Mouse (Mus musculus) lung, embryonic 16.5 days (tissue): Measurements from ENCODE around the gene Mgat5. TPM values are rescaled to one million over a fixed set of nuclear protein-coding genes. Genes with fewer than 3 reads are reported as not detected.

Experiments
- ATAC-seq: fragments of 200-750 bp; cut with Nextera tagmentation; 2 replicates; pipeline ENCODE4 v1.8.0; 2017; ENCODE audit warnings: low read depth, mild to moderate bottlenecking, moderate library complexity
- H3K27ac ChIP-seq: fragments of 300-500 bp; sonication (generic); 2 replicates; pipeline ENCODE4 v1.5.1; 2014; ENCODE audit warnings: mild to moderate bottlenecking, control low read depth, low read length
- H3K27me3 ChIP-seq: fragments of 300-500 bp; sonication (generic); 2 replicates; pipeline ENCODE4 v1.6.1; 2014; ENCODE audit warnings: low read depth, low read length, mixed read lengths; ENCODE audit not compliant: control insufficient read depth, insufficient read depth
- H3K36me3 ChIP-seq: fragments of 300-500 bp; sonication (generic); 2 replicates; pipeline ENCODE4 v1.6.1; 2014; ENCODE audit warnings: low read length; ENCODE audit not compliant: control insufficient read depth, insufficient read depth
- H3K4me1 ChIP-seq: fragments of 300-500 bp; sonication (generic); replicated peaks from 2 replicates; pipeline ENCODE4 v1.6.1; 2014; ENCODE audit warnings: low read length, mixed read lengths; ENCODE audit not compliant: control insufficient read depth, insufficient read depth
- H3K4me2 ChIP-seq: fragments of 300-500 bp; sonication (generic); 2 replicates; pipeline ENCODE4 v1.6.1; 2014; ENCODE audit warnings: low read depth, low read length, control low read depth
- H3K4me3 ChIP-seq: fragments of 300-500 bp; sonication (generic); 2 replicates; pipeline ENCODE4 v1.5.1; 2014; ENCODE audit warnings: mild to moderate bottlenecking, low read length, control low read depth
- H3K9ac ChIP-seq: fragments of 300-500 bp; sonication (generic); 2 replicates; pipeline ENCODE4 v1.6.1; 2014; ENCODE audit warnings: low read length, control low read depth
- H3K9me3 ChIP-seq: fragments of 300-500 bp; sonication (generic); 2 replicates; pipeline ENCODE4 v1.6.1; 2016; ENCODE audit warnings: low read length; ENCODE audit not compliant: control insufficient read depth
- WGBS: fragments of 180-500 bp; shearing (Covaris S2); extraction: QIAGEN DNeasy Blood & Tissue Kit; methylation state at CpG from one replicate; pipeline ENCODE4 v1.1.7; 2014; 5-methylcytosine and 5-hydroxymethylcytosine counted together
- polyA plus RNA-seq: library from polyadenylated mRNA; unstranded; fragments of >200 nt; fragmentation: Nextera tagmentation; extraction: Ambion mirVana; gene quantifications from 2 replicates; pipeline ENCODE4 v1.2.1, GENCODE M21; 2015

Mgat5 gene
- polyA plus RNA-seq, 1 experiment from 2014 or later: 4.1 TPM

- Histone ChIP-seq H3K4me3 (no peak overlapping the region), H3K9ac (no peak overlapping the region), H3K36me3 (no peaks in the 10 kb centered on the region), H3K4me2 (no peak overlapping the region), H3K27ac (no peak overlapping the region), H3K4me1 (no peaks in the 10 kb centered on the region), H3K27me3 (no peaks in the 10 kb centered on the region), H3K9me3 (no peaks in the 10 kb centered on the region)
- no peak for ATAC-seq
- 79% methylated on average over 6 of the region's 6 CpGs for WGBS
Measured at GRCm38 (mm10) chr1:127192396-127192795, 12.4 kb upstream of the Mgat5 start.

DNA sequence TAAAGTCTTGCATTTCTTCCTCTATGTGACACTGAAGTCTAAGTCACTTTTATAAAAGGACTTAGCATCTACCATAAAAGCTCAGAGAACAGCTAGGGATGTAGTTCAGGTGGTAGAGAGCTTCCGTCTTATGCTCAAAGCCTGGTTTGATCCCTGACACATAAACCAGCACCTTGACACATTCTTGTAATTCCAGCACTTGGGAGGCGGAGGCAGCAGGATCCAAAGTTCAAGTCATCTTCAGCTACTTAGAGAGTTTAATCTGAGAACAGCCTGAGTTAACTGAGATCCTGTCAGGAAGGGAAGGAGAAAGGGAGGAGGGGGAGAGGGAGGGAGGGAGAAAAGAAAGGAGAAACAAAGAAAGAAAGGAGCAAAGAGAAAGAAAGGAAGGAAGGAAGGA is 5.6 kb upstream of the Mgat5 start:
- H3K9ac ChIP-seq: no peak overlapping the region
- H3K27me3 ChIP-seq: no peaks in the 10 kb centered on the region
- no peak overlapping the region for H3K4me2 ChIP-seq
- ATAC-seq: no peak
- H3K36me3 ChIP-seq: no peaks in the 10 kb centered on the region
- H3K27ac ChIP-seq: no peak overlapping the region
- peaks cover 6% of the 10 kb centered on the region for H3K4me1 ChIP-seq
- 48% methylated on average over 2 of the region's 2 CpGs for WGBS
- no peak overlapping the region for H3K4me3 ChIP-seq
- no peaks in the 10 kb centered on the region for H3K9me3 ChIP-seq

DNA sequence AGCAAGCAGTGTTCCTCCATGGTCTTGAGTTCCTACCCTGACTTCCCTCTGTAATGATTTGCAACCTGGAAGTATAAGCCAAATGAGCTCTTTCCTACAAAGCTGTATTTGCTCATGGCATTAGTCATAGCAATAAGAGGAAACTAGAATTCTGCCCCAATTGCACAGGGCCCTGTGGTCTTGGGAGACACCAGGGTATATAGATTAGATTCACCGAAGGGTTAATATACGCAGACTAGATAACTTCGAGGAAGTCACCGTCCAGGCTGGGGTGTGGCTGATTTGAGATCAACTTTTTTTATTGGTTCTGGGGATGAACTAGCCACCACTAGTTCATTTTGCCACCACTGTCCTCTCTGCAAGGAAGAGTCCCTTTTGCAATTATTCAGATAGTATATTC is 2.5 kb upstream of the Mgat5 start:
- no peak for ATAC-seq
- Histone ChIP-seq H3K4me1 (peaks cover 13% of the 10 kb centered on the region), H3K27ac (no peak overlapping the region), H3K27me3 (no peaks in the 10 kb centered on the region), H3K4me3 (no peak overlapping the region), H3K9me3 (no peaks in the 10 kb centered on the region), H3K36me3 (no peaks in the 10 kb centered on the region), H3K4me2 (no peak overlapping the region), H3K9ac (no peak overlapping the region)
- WGBS: 50% methylated on average over 4 of the region's 4 CpGs

DNA sequence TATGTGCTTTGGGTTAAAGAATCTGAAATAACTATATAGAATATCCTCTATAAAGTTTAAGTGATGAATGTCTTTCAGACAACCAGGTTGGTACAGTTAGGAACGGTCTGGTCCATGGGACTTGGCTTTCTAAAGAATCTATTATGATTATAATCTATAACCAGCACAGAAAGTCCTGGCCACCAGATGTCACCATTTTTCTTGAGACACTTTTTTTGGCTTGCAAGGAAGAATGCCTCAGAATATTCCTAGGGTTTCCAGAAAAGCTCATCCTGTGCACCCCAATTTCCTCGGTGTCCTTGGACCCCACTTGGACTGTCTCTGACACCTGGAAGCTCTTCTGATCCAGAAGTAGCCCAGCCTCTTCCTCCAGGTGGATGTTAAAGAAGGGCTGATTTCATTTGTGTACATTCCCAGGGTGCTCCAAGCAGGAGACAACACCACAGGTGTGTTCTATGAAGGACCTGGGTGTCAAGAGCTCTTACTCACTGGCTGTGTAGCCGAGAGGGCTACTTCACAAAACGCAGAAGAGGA is 1.5 kb upstream of the Mgat5 start:
- H3K9me3 ChIP-seq: no peaks in the 10 kb centered on the region
- WGBS: 33% methylated on average over 4 of the region's 4 CpGs

DNA sequence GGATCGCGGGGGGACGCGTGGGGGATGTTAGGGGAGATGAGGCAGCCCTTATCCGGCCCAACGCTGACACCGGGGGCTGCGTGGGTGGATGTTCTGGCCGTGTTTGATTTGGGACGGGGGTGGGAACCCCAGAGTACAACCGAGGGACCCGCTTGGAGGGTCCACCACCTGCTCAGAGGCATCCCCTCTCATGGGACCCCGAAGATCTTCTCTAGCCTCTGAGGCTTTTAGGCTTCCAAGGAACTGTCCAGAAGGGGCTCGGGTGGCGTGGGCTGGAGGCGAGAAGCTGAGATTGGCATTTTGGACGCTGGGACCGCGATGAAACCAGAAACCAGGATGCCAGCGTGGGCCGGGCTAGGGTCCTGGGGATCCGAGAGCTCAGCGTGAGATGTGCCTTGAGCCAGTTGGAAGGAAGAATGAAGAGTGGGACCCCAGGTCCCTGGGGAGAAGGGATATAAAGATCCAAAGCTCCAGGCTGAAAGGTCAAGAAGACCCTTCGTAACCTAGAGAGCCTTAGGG is 745 bp downstream of the Mgat5 start:
- Histone ChIP-seq H3K4me1 (peaks cover 13% of the 10 kb centered on the region), H3K36me3 (no peaks in the 10 kb centered on the region), H3K27ac (peak overlapping the region; percentile 94), H3K4me2 (peak overlapping the region; percentile 98), H3K4me3 (peak overlapping the region; percentile 90), H3K9ac (peak overlapping the region; percentile 84), H3K9me3 (no peaks in the 10 kb centered on the region), H3K27me3 (no peaks in the 10 kb centered on the region)
- 0% methylated on average over 24 of the region's 24 CpGs for WGBS
- peak; percentile 7; the same call in 1 of the 2 replicates for ATAC-seq

More for the DNA sequence above, 1.5 kb upstream of the Mgat5 start:
- no peak overlapping the region for H3K27ac ChIP-seq
- ATAC-seq: no peak
- H3K36me3 ChIP-seq: no peaks in the 10 kb centered on the region
- no peak overlapping the region for H3K9ac ChIP-seq
- no peak overlapping the region for H3K4me3 ChIP-seq
- no peak overlapping the region; the same call in 1 of the 2 replicates for H3K4me2 ChIP-seq
- no peaks in the 10 kb centered on the region for H3K27me3 ChIP-seq
- peaks cover 13% of the 10 kb centered on the region for H3K4me1 ChIP-seq

DNA sequence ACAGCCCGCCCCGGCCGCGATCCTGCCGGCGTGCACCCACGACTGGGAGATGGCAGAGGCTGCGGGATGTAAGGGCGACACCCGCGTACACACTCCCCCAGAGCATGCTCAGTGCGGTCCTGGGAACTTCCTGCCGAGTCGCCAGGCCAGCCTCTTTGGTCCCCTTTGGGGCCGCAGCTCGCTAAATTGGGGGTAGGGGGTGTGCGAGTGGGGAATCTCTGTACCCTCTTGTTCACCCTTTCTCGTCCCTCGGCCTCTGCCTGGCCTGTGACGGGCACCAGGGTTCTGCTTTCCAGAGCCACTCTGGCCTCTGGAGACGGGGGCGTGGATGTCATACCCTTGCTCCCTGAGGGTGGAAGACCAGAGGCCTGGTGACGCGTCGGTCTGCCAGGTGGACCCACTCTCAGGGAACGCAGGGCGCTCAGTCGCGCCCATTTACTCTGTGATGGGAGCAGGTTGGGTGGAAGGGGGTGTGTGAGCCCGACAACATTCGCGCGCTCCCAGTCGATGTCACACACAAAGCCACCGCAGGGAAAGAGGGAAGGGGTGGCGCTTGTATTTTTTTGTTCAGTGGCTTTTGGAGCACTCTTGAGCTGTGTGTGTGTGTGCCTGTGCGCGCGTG is 1.3 kb downstream of the Mgat5 start:
- Histone ChIP-seq H3K9me3 (no peaks in the 10 kb centered on the region), H3K9ac (peak overlapping the region; percentile 84), H3K4me1 (peaks cover 13% of the 10 kb centered on the region), H3K4me2 (peak overlapping the region; percentile 98), H3K27ac (no peak overlapping the region), H3K36me3 (no peaks in the 10 kb centered on the region), H3K4me3 (peak overlapping the region; percentile 90), H3K27me3 (no peaks in the 10 kb centered on the region)
- WGBS: 1% methylated on average over 39 of the region's 39 CpGs
- ATAC-seq: peak; percentile 36

- Histone ChIP-seq H3K9ac (peak overlapping the region; percentile 84), H3K27ac (no peak overlapping the region), H3K4me1 (peaks cover 13% of the 10 kb centered on the region), H3K4me2 (peak overlapping the region; percentile 98), H3K36me3 (no peaks in the 10 kb centered on the region), H3K4me3 (peak overlapping the region; percentile 90), H3K9me3 (no peaks in the 10 kb centered on the region), H3K27me3 (no peaks in the 10 kb centered on the region)
- no peak for ATAC-seq
- WGBS: 60% methylated on average over 11 of the region's 11 CpGs
Measured at GRCm38 (mm10) chr1:127206881-127207555, 2.2 kb downstream of the Mgat5 start.

GRCm38 (mm10) chr1:127208167-127208566 is 3.4 kb downstream of the Mgat5 start:
- Histone ChIP-seq H3K4me3 (no peak overlapping the region), H3K36me3 (no peaks in the 10 kb centered on the region), H3K9me3 (no peaks in the 10 kb centered on the region), H3K27me3 (no peaks in the 10 kb centered on the region), H3K4me2 (no peak overlapping the region), H3K9ac (no peak overlapping the region), H3K4me1 (peaks cover 13% of the 10 kb centered on the region), H3K27ac (no peak overlapping the region)
- 79% methylated on average over 9 of the region's 9 CpGs for WGBS
- no peak for ATAC-seq

DNA sequence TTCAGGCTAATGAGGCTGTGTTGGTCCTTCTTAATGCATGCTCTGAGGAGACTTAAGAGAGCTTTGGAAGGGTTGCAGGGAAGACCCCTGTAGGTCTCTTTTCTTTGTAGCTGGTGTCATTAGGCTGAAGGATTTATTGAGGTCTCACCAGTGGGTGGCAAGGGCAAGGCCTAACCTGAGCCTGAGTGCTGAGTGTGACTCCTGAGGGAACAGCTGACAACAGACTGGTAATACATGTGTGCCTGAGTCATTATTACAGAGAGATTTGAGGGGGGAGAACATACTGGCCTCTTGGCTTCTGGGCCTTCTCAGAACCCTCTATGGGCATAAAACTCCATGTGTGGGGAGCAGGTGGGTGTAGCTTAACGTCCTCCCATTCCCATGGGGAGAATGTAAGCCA is 8.0 kb downstream of the Mgat5 start:
- H3K4me2 ChIP-seq: no peak overlapping the region
- no peaks in the 10 kb centered on the region; the same call in 1 of the 2 replicates for H3K4me1 ChIP-seq
- no peak overlapping the region for H3K27ac ChIP-seq
- no peaks in the 10 kb centered on the region for H3K9me3 ChIP-seq
- 63% methylated on average over 1 of the region's 1 CpGs for WGBS
- no peaks in the 10 kb centered on the region for H3K27me3 ChIP-seq
- no peak overlapping the region for H3K4me3 ChIP-seq
- H3K36me3 ChIP-seq: no peaks in the 10 kb centered on the region
- no peak for ATAC-seq
- no peak overlapping the region for H3K9ac ChIP-seq
